Mouse (Mus musculus): ENCODE measurements around the gene Gm10718. TPM values are rescaled to one million over a fixed set of nuclear protein-coding genes. Genes with fewer than 3 reads are reported as not detected.
"Not testable (repeated sequence)": the region's sequence is repeated elsewhere in the genome, so short reads cannot be mapped to it uniquely, and the experiment has no call there.

Gene Gm10718
- polyA plus RNA-seq (2015; fragmentation: Nextera tagmentation; extraction: Ambion mirVana): 0.55 TPM in 1 of 2 replicates, not detected in the other

- not testable (repeated sequence) for ATAC-seq (replicated peaks; ENCODE audit: low FRiP score); H3K4me2 ChIP-seq; H3K9ac ChIP-seq; H3K9me3 ChIP-seq (replicated peaks); H3K27me3 ChIP-seq; H3K4me1 ChIP-seq; H3K27ac ChIP-seq; H3K36me3 ChIP-seq; H3K4me3 ChIP-seq (replicated peaks)
- WGBS: 74% methylated on average over 12 of the region's 13 CpGs
Measured at GRCm38 (mm10) chr9:3023312-3023984, at the start of gene Gm10718. Gene Gm10718, plus strand, starts transcription at chr9:3023547.

GRCm38 (mm10) chr9:3000445-3000972 lies 22.8 kb upstream of the Gm10718 start, which contains the start of gene Gm10722:
Gene Gm10722, plus strand, starts transcription at chr9:3000922.
- not testable (repeated sequence) for H3K27ac ChIP-seq; H3K4me1 ChIP-seq; H3K9me3 ChIP-seq (replicated peaks); H3K4me3 ChIP-seq (replicated peaks); H3K27me3 ChIP-seq; H3K36me3 ChIP-seq; H3K4me2 ChIP-seq; H3K9ac ChIP-seq; ATAC-seq (replicated peaks; ENCODE audit: low FRiP score)
- 74% methylated on average over 12 of the region's 12 CpGs for WGBS

DNA sequence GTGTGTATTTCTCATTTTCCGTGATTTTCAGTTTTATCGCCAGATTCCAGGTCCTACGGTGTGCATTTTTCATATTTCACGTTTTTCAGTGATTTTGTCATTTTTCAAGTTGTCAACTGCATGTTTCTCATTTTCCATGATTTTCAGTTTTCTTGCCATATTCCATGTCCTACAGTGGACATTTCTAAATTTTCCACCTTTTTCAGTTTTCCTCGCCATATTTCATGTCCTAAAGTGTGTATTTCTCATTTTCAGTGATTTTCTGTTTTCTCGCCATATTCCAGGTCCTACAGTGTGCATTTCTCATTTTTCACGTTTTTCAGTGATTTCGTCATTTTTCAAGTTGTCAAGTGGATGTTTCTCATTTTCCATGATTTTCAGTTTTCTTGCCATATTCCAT lies 22.3 kb upstream of the Gm10718 start:
- not testable (repeated sequence) for H3K4me2 ChIP-seq; H3K36me3 ChIP-seq; H3K4me1 ChIP-seq; H3K4me3 ChIP-seq (replicated peaks); H3K9me3 ChIP-seq (replicated peaks); ATAC-seq (replicated peaks; ENCODE audit: low FRiP score); H3K27ac ChIP-seq; H3K27me3 ChIP-seq; H3K9ac ChIP-seq
- WGBS: 67% methylated on average over 8 of the region's 8 CpGs

DNA sequence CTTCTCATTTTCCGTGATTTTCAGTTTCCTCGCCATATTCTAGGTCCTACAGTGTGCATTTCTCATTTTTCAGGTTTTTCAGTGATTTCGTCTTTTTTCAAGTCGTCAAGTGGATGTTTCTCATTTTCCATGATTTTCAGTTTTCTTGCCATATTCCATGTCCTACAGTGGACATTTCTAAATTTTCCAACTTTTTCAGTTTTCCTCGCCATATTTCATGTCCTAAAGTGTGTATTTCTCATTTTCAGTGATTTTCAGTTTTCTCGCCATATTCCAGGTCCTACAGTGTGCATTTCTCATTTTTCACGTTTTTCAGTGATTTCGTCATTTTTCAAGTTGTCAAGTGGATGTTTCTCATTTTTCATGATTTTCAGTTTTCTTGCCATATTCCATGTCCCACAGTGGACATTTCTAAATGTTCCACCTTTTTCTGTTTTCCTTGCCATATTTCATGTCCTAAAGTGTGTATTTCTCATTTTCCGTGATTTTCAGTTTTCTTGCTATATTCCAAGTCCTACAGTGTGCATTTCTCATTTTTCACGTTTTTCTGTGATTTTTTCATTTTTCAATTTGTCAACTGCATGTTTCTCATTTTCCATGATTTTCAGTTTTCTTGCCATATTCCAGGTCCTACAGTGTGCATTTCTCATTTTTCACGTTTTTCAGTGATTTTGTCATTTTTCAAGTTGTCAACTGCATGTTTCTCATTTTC lies 21.2 kb upstream of the Gm10718 start:
- H3K27ac ChIP-seq; H3K9ac ChIP-seq; H3K4me2 ChIP-seq; H3K4me1 ChIP-seq; H3K36me3 ChIP-seq; H3K4me3 ChIP-seq (replicated peaks); H3K27me3 ChIP-seq; H3K9me3 ChIP-seq (replicated peaks): not testable (repeated sequence)
- WGBS: 70% methylated on average over 9 of the region's 11 CpGs
- peak; percentile 90 for ATAC-seq (replicated peaks; ENCODE audit: low FRiP score)

DNA sequence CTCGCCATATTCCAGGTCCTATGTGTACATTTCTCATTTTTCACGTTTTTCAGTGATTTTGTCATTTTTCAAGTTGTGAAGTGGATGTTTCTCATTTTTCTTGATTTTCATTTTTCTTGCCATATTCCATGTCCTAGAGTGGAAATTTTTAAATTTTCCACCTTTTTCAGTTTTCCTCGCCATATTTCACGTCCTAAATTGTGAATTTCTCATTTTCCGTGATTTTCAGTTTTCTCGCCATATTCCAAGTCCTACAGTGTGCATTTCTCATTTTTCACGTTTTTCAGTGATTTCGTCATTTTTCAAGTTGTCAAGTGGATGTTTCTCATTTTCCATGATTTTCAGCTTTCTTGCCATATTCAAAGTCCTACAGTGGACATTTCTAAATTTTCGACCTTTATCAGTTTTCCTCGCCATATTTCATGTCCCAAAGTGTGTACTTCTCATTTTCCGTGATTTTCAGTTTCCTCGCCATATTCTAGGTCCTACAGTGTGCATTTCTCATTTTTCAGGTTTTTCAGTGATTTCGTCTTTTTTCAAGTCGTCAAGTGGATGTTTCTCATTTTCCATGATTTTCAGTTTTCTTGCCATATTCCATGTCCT lies 20.5 kb upstream of the Gm10718 start, which contains the start of gene Gm11168:
Gene Gm11168 (plus strand): TSS at position 553 of the 603 bp plus-strand sequence.
- H3K27ac ChIP-seq; H3K36me3 ChIP-seq; H3K9ac ChIP-seq; H3K27me3 ChIP-seq; H3K4me2 ChIP-seq; H3K4me3 ChIP-seq (replicated peaks); H3K9me3 ChIP-seq (replicated peaks); ATAC-seq (replicated peaks; ENCODE audit: low FRiP score); H3K4me1 ChIP-seq: not testable (repeated sequence)
- 74% methylated on average over 6 of the region's 14 CpGs for WGBS

GRCm38 (mm10) chr9:3006179-3006578 lies 17.2 kb upstream of the Gm10718 start:
- H3K4me3 ChIP-seq (replicated peaks); ATAC-seq (replicated peaks; ENCODE audit: low FRiP score); H3K27ac ChIP-seq; H3K4me1 ChIP-seq; H3K4me2 ChIP-seq; H3K27me3 ChIP-seq; H3K9me3 ChIP-seq (replicated peaks); H3K36me3 ChIP-seq; H3K9ac ChIP-seq: not testable (repeated sequence)
- WGBS: 80% methylated on average over 1 of the region's 5 CpGs

DNA sequence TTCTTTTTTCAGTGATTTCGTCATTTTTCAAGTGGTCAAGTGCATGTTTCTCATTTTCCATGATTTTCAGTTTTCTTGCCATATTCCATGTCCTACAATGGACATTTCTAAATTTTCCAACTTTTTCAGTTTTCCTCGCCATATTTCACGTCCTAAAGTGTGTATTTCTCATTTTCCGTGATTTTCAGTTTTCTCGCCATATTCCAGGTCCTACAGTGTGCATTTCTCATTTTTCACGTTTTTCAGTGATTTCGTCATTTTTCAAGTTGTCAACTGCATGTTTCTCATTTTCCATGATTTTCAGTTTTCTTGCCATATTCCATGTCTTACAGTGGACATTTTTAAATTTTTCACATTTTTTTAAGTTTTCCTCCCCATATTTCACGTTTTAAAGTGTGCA lies 16.7 kb upstream of the Gm10718 start:
- peak; percentile 70 for ATAC-seq (replicated peaks; ENCODE audit: low FRiP score)
- H3K9me3 ChIP-seq (replicated peaks); H3K36me3 ChIP-seq; H3K27ac ChIP-seq; H3K9ac ChIP-seq; H3K4me2 ChIP-seq; H3K4me3 ChIP-seq (replicated peaks); H3K27me3 ChIP-seq; H3K4me1 ChIP-seq: not testable (repeated sequence)
- WGBS: 77% methylated on average over 8 of the region's 8 CpGs

GRCm38 (mm10) chr9:3007272-3007671 lies 16.1 kb upstream of the Gm10718 start:
- not testable (repeated sequence) for H3K36me3 ChIP-seq; H3K27ac ChIP-seq; H3K9ac ChIP-seq; H3K4me3 ChIP-seq (replicated peaks); H3K4me2 ChIP-seq; H3K9me3 ChIP-seq (replicated peaks); H3K27me3 ChIP-seq; ATAC-seq (replicated peaks; ENCODE audit: low FRiP score); H3K4me1 ChIP-seq
- WGBS: 81% methylated on average over 8 of the region's 9 CpGs

GRCm38 (mm10) chr9:3009331-3009730 lies 14.0 kb upstream of the Gm10718 start:
- not testable (repeated sequence) for H3K9ac ChIP-seq; H3K27me3 ChIP-seq; H3K27ac ChIP-seq; H3K4me1 ChIP-seq; H3K4me3 ChIP-seq (replicated peaks); H3K4me2 ChIP-seq; H3K9me3 ChIP-seq (replicated peaks); H3K36me3 ChIP-seq
- WGBS: no CpG with 5 or more reads among the region's 5 CpGs
- ATAC-seq (replicated peaks; ENCODE audit: low FRiP score): peak; percentile 45; the same call in 1 of the 2 replicates

DNA sequence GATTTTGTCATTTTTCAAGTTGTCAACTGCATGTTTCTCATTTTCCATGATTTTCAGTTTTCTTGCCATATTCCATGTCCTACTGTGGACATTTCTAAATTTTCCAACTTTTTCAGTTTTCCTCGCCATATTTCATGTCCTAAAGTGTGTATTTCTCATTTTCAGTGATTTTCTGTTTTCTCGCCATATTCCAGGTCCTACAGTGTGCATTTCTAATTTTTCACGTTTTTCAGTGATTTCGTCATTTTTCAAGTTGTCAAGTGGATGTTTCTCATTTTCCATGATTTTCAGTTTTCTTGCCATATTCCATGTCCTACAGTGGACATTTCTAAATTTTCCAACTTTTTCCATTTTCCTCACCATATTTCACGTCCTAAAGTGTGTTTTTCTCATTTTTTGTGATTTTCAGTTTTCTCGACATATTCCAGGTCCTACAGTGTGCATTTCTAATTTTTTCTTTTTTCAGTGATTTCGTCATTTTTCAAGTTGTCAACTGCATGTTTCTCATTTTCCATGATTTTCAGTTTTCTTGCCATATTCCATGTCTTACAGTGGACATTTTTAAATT lies 11.2 kb upstream of the Gm10718 start:
- not testable (repeated sequence) for H3K27ac ChIP-seq; H3K36me3 ChIP-seq; H3K9me3 ChIP-seq (replicated peaks); ATAC-seq (replicated peaks; ENCODE audit: low FRiP score); H3K4me2 ChIP-seq; H3K9ac ChIP-seq; H3K27me3 ChIP-seq; H3K4me1 ChIP-seq; H3K4me3 ChIP-seq (replicated peaks)
- WGBS: 87% methylated on average over 3 of the region's 7 CpGs

GRCm38 (mm10) chr9:3012733-3013279 lies 10.5 kb upstream of the Gm10718 start, which contains the start of gene Gm10721:
Gene Gm10721, plus strand, starts transcription at chr9:3013140.
- not testable (repeated sequence) for H3K9ac ChIP-seq; H3K9me3 ChIP-seq (replicated peaks); H3K27me3 ChIP-seq; H3K4me2 ChIP-seq; H3K4me1 ChIP-seq; H3K36me3 ChIP-seq; H3K27ac ChIP-seq; H3K4me3 ChIP-seq (replicated peaks)
- peak; percentile 70; the same call in 1 of the 2 replicates for ATAC-seq (replicated peaks; ENCODE audit: low FRiP score)
- 75% methylated on average over 1 of the region's 11 CpGs for WGBS

DNA sequence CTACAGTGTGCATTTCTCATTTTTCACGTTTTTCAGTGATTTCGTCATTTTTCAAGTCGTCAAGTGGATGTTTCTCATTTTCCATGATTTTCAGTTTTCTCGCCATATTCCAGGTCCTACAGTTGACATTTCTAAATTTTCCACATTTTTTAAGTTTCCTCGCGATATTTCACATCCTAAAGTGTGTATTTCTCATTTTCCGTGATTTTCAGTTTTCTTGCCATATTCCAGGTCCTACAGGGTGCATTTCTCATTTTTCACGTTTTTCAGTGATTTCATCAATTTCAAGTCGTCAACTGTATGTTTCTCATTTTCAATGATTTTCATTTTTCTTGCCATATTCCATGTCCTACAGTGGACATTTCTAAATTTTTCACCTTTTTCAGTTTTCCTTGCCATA lies 8.0 kb upstream of the Gm10718 start, which contains the start of gene Gm10720:
Gene Gm10720 (plus strand): TSS at position 301 of the 400 bp plus-strand sequence.
- 68% methylated on average over 5 of the region's 9 CpGs for WGBS
- H3K4me1 ChIP-seq, H3K27me3 ChIP-seq: not testable (repeated sequence)

More for the DNA sequence above, 8.0 kb upstream of the Gm10718 start, which contains the start of gene Gm10720:
- H3K4me3 ChIP-seq (replicated peaks); H3K9ac ChIP-seq; H3K9me3 ChIP-seq (replicated peaks); H3K36me3 ChIP-seq; H3K27ac ChIP-seq; ATAC-seq (replicated peaks; ENCODE audit: low FRiP score); H3K4me2 ChIP-seq: not testable (repeated sequence)
